Mouse (Mus musculus): Measurements from ENCODE around the gene Oprd1.
A peak's percentile ranks its signal among the peaks of the same experiment; 100 is the strongest.

Oprd1 gene

GRCm38 (mm10) chr4:132144080-132144841, at the start of gene Oprd1:
TSS of gene Oprd1 (minus strand) at chr4:132144486.
- no peak for DNase-seq

- no peak for DNase-seq
Measured at GRCm38 (mm10) chr4:132187826-132188401, 43.6 kb upstream of the Oprd1 start.

- DNase-seq: no peak
Measured at GRCm38 (mm10) chr4:132183162-132183561, 38.9 kb upstream of the Oprd1 start.

- peak; percentile 46 to 76 for DNase-seq
Measured at GRCm38 (mm10) chr4:132181721-132182658, 37.7 kb upstream of the Oprd1 start.

- DNase-seq: peak in 1 of 2 experiments; percentile 60
Measured at GRCm38 (mm10) chr4:132180710-132181109, 36.4 kb upstream of the Oprd1 start.

- DNase-seq: peak; percentile 52 to 77
Measured at GRCm38 (mm10) chr4:132178630-132179059, 34.4 kb upstream of the Oprd1 start.

- DNase-seq: no peak
Measured at GRCm38 (mm10) chr4:132176474-132176873, 32.2 kb upstream of the Oprd1 start.

- no peak for DNase-seq
Measured at GRCm38 (mm10) chr4:132170891-132171290, 26.6 kb upstream of the Oprd1 start.

- DNase-seq: no peak
Measured at GRCm38 (mm10) chr4:132169761-132170160, 25.5 kb upstream of the Oprd1 start.

- DNase-seq: no peak
Measured at GRCm38 (mm10) chr4:132169271-132169670, 25.0 kb upstream of the Oprd1 start.

- DNase-seq: no peak
Measured at GRCm38 (mm10) chr4:132167436-132167835, 23.1 kb upstream of the Oprd1 start.

GRCm38 (mm10) chr4:132166350-132167290, 22.3 kb upstream of the Oprd1 start:
- no peak for DNase-seq

GRCm38 (mm10) chr4:132165691-132166090, 21.4 kb upstream of the Oprd1 start:
- no peak for DNase-seq

GRCm38 (mm10) chr4:132156941-132157622, 12.8 kb upstream of the Oprd1 start:
- DNase-seq: no peak

- no peak for DNase-seq
Measured at GRCm38 (mm10) chr4:132154877-132155670, 10.8 kb upstream of the Oprd1 start.

- DNase-seq: no peak
Measured at GRCm38 (mm10) chr4:132151673-132152072, 7.4 kb upstream of the Oprd1 start.

- no peak for DNase-seq
Measured at GRCm38 (mm10) chr4:132146201-132146600, 1.9 kb upstream of the Oprd1 start.

- no peak for DNase-seq
Measured at GRCm38 (mm10) chr4:132145092-132145491, 806 bp upstream of the Oprd1 start.

- DNase-seq: no peak
Measured at GRCm38 (mm10) chr4:132138640-132139039, 5.6 kb downstream of the Oprd1 start.

- DNase-seq: no peak
Measured at GRCm38 (mm10) chr4:132137013-132137412, 7.3 kb downstream of the Oprd1 start.

- DNase-seq: no peak
Measured at GRCm38 (mm10) chr4:132133920-132134319, 10.4 kb downstream of the Oprd1 start.
